Mouse (Mus musculus) frontal cortex, postnatal 36 days (tissue): ENCODE data around the gene Ftsj3.

ENCODE experiments used
- DNase-seq, 2 experiments: peaks; one replicate each; pipeline ENCODE4 v3.0.0; 2022; ENCODE audit warnings: low spot score in 2 of 2

Ftsj3 gene

GRCm38 (mm10) chr11:106255685-106256451, at the start of gene Ftsj3, which contains the start of gene Psmc5:
TSS of gene Ftsj3 (minus strand) at chr11:106256079.
TSS of gene Psmc5 (plus strand) at chr11:106256154.
- DNase-seq = peak; percentile 98 to 99

- DNase-seq = no peak
Measured at GRCm38 (mm10) chr11:106305348-106306064, 49.6 kb upstream of the Ftsj3 start.

- peak; percentile 13 to 31 for DNase-seq
Measured at GRCm38 (mm10) chr11:106302634-106303033, 46.8 kb upstream of the Ftsj3 start.

DNA sequence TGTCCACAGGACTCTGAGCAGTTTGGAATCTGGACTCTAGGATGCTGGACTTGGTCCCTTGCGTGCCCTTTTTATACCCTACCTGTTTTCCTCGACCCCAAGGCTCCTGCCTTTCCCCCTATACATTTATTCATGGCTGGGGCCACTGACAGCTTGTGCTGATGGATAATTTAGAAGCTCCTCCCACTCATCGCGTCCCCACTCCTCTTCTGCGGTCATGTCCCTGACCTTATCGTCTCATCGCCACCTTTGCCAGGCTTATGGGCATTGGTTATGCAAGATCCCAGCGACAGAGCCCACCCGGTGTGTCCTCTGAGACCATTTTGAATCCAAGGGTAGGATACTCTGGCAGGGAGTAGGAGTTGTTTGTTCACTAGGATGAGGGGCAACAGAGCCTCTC, 45.9 kb upstream of the Ftsj3 start, which contains the start of gene Gh:
Gh (minus strand) TSS at position 101 of the 400 bp plus-strand sequence.
- DNase-seq = no peak

DNA sequence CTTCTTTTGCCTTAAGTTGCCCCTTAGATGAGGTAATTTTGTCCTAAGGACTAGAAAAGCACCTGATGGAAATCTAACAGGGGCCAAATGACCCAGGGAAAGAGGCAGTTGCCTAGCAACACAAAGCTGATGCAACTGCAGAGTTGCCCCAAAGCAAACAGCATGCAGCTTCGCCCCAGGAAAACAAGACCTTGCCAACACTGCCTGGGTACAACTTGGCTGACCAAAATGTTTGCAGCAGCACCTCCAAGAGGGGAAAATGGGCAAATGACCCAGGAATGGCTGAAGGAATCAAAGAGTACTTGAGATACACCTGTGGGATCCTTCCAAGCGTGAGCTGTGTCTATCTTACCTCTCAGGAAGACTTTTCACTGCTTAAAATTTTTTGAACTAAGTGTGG, 36.0 kb upstream of the Ftsj3 start:
- DNase-seq = no peak

DNA sequence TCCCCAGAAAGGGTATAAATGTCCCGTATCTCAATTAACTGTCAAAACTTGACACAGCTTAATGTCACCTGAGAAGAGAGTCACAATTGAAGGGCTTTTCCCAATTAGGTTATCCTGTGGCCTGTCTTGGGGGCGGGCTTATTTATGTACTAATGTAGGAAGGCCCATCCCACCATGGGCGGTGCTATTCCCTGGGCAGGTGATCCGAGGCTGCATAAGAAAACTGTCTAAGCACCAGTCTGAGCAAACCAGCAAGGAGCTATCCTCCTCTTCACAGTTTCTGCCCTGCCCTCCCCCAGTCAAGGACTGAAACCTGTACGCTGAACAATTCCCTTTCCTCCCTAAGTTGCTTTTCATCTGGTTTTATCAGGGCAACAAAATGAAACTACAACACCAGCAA, 34.5 kb upstream of the Ftsj3 start:
- DNase-seq = no peak

DNA sequence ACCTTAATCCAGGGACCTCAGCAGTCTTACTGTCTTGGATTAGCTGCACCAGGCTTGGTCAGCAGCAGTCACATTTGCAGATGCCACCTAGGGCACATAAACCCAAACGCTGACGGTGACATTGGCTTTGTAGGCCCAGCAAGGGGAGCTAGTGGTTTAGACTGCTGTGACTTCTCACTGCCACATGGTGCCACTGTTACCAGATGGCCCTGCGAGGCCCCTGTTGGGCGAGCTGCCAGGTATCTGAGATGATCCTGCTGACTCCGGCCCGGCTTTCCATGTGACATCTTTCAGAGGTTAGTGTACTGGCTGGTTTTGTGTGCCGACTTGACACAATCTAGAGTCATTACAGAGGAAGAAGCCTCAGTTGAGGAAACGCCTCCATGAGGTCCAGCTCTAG, 33.5 kb upstream of the Ftsj3 start:
- DNase-seq = no peak

- DNase-seq = no peak
Measured at GRCm38 (mm10) chr11:106286987-106287386, 31.1 kb upstream of the Ftsj3 start.

GRCm38 (mm10) chr11:106286206-106286605, 30.3 kb upstream of the Ftsj3 start:
- DNase-seq = no peak

DNA sequence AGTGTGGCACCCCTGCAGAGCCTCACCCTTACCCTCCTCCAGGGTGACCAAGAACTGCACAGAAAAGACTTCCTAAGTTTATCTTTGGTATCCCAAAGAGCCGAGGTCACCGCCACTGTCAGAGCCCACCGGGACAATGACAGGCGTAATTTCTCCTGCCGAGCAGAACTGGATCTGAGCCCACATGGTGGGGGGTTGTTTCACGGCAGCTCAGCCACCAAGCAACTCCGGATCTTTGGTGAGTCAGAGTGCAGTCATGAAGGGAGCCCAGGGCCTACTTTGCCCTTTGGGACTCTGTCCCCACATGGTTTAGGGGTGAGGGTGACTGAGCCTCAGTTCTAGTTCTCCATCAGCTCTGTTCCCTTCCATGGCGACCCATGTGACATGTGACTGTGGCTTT, 28.2 kb upstream of the Ftsj3 start:
- no peak for DNase-seq

GRCm38 (mm10) chr11:106283371-106283770, 27.5 kb upstream of the Ftsj3 start:
- DNase-seq = no peak

GRCm38 (mm10) chr11:106282452-106282851, 26.6 kb upstream of the Ftsj3 start:
- DNase-seq = no peak

DNA sequence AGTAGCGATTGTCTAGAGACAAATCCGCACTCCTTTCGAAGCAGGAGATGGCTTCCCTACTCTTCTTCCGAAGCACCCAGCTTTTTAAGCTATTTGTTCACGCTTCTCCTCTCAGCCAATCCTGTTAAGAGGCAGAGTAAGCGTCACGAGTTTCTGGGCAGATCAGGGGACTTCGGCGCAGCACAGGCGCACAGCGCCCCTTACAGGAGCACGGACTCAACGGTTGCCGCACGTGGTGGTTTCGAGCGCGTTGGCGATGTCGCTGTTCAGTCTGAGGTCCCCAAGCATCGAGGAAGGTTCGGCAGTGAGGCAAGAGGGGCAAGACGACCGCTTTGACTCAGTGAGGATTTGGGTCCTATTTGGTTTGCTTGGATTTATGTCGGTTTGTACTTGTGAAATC, 20.6 kb upstream of the Ftsj3 start, which contains the start of gene Tcam1:
Tcam1 (plus strand) TSS at position 219 of the 400 bp plus-strand sequence.
- DNase-seq = peak; percentile 93 to 97

GRCm38 (mm10) chr11:106274971-106275411, 19.1 kb upstream of the Ftsj3 start:
- DNase-seq = no peak

GRCm38 (mm10) chr11:106274374-106274773, 18.5 kb upstream of the Ftsj3 start:
- DNase-seq = no peak

GRCm38 (mm10) chr11:106273811-106274210, 17.9 kb upstream of the Ftsj3 start:
- DNase-seq = no peak

GRCm38 (mm10) chr11:106273311-106273684, 17.4 kb upstream of the Ftsj3 start:
- DNase-seq = no peak

- peak; percentile 98 to 99 for DNase-seq
Measured at GRCm38 (mm10) chr11:106272644-106273310, 16.9 kb upstream of the Ftsj3 start, which contains the start of gene Smarcd2. TSS of gene Smarcd2 (minus strand) at chr11:106272972.

GRCm38 (mm10) chr11:106271794-106272643, 16.1 kb upstream of the Ftsj3 start:
- DNase-seq = peak in 1 of 2 experiments; percentile 38

DNA sequence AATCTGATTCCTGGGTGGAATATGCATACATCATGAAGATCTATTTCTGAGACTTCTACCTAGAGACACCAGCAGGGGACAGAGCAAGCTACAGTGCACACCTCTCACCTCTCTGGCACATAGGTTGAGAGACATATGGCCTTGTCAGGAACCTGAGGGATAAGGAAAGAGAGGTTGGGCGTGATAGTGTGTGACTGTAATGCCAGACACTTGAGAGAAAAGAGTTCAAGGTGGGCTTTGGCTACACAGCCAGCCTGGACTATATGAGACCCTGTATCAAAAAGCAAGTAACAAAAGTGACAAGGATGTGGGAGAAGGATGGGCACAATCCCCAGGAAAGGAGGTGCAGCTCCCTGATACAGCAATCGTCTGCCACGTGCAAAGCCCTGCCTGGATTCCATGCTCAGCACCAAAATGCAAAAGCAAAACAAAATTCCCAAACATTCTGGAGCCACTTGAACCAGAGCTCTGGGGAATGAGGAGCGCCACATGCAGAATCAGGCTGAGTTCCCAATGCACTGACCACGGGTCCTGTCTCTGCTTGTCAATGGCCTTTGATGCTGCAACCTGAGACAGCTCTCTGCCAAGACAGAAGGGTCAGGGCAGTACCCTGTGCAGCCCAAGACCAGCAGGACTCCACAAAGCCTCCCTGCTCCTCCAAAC, 15.4 kb upstream of the Ftsj3 start:
- no peak for DNase-seq

DNA sequence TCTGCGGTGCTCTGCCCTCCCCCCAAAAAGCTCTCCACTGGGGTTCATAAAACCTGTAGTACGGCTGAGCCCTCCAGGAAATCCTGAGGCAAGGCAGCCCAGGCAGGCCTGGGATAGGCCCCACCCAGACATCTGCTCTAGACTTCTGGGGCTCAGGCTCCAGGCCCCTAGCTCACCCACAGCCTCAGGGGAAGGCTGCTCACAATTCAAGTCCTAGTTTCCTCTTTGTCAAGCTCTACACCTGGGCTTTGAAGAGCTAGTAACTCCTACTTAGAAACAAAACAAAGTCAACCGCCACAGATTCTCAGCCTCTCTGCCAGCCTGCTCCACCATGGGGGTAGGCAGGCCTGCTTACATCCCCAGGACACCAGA, 13.2 kb upstream of the Ftsj3 start:
- no peak for DNase-seq
